Mouse (Mus musculus) right cerebral cortex, postnatal 25 days (tissue): Measurements from ENCODE around the gene Ankfn1.

Experiments used
- DNase-seq: peaks from one replicate; pipeline ENCODE4 v3.0.0; 2022

Ankfn1 gene

GRCm38 (mm10) chr11:89574269-89574838, 203.1 kb downstream of the Ankfn1 start:
- DNase-seq = no peak

GRCm38 (mm10) chr11:89569391-89570145, 207.9 kb downstream of the Ankfn1 start:
- DNase-seq = no peak

GRCm38 (mm10) chr11:89568246-89568645, 209.2 kb downstream of the Ankfn1 start:
- no peak for DNase-seq

GRCm38 (mm10) chr11:89551441-89551840, 226.0 kb downstream of the Ankfn1 start:
- DNase-seq = no peak

GRCm38 (mm10) chr11:89550921-89551320, 226.5 kb downstream of the Ankfn1 start:
- no peak for DNase-seq

GRCm38 (mm10) chr11:89548786-89549185, 228.7 kb downstream of the Ankfn1 start:
- no peak for DNase-seq

- no peak for DNase-seq
Measured at GRCm38 (mm10) chr11:89546164-89546563, 231.3 kb downstream of the Ankfn1 start.

GRCm38 (mm10) chr11:89544856-89545817, 232.3 kb downstream of the Ankfn1 start:
- no peak for DNase-seq

GRCm38 (mm10) chr11:89538376-89538775, 239.1 kb downstream of the Ankfn1 start:
- peak; percentile 40 for DNase-seq

GRCm38 (mm10) chr11:89527800-89528430, 249.5 kb downstream of the Ankfn1 start:
- DNase-seq = no peak

- DNase-seq = no peak
Measured at GRCm38 (mm10) chr11:89515501-89515901, 262.0 kb downstream of the Ankfn1 start.

GRCm38 (mm10) chr11:89508675-89509324, 268.7 kb downstream of the Ankfn1 start:
- DNase-seq = no peak

- no peak for DNase-seq
Measured at GRCm38 (mm10) chr11:89506595-89507245, 270.7 kb downstream of the Ankfn1 start.

GRCm38 (mm10) chr11:89505046-89505445, 272.4 kb downstream of the Ankfn1 start:
- DNase-seq = no peak

GRCm38 (mm10) chr11:89501796-89502195, 275.7 kb downstream of the Ankfn1 start:
- DNase-seq = no peak

GRCm38 (mm10) chr11:89500961-89501360, 276.5 kb downstream of the Ankfn1 start:
- no peak for DNase-seq

GRCm38 (mm10) chr11:89481084-89481483, 296.4 kb downstream of the Ankfn1 start:
- no peak for DNase-seq

- DNase-seq = no peak
Measured at GRCm38 (mm10) chr11:89476927-89477326, 300.5 kb downstream of the Ankfn1 start.

- no peak for DNase-seq
Measured at GRCm38 (mm10) chr11:89476047-89476446, 301.4 kb downstream of the Ankfn1 start.

- DNase-seq = no peak
Measured at GRCm38 (mm10) chr11:89472871-89473270, 304.6 kb downstream of the Ankfn1 start.

- DNase-seq = no peak
Measured at GRCm38 (mm10) chr11:89465381-89465780, 312.1 kb downstream of the Ankfn1 start.

GRCm38 (mm10) chr11:89462216-89462615, 315.2 kb downstream of the Ankfn1 start:
- DNase-seq = no peak
